Mouse (Mus musculus) erythroid progenitor cell, adult 5-6 weeks (primary cell): ENCODE measurements around the gene Bcr. TPM values are rescaled to one million over a fixed set of nuclear protein-coding genes. Genes with fewer than 3 reads are reported as not detected.

Experiments
- ATAC-seq: replicated peaks from 2 replicates; pipeline ENCODE4 v1.8.0; 2016; ENCODE audit warnings: moderate number of reproducible peaks, mild to moderate bottlenecking, moderate TSS enrichment, inconsistent platforms; ENCODE audit not compliant: poor library complexity, low FRiP score, severe bottlenecking
- total RNA-seq, 2 experiments: library from RNA; stranded (forward) in 1 of 2; stranded (reverse) in 1 of 2; fragments of 150-400 nt in 1 of 2; fragments of 186-747, 209-891 nt in 1 of 2; gene quantifications; 2 replicates each; pipeline versions ENCODE4 v1.2.3 to v1.2.4; 2015 to 2017; ENCODE audit warnings: low replicate concordance in 2 of 2

Gene Bcr
- total RNA-seq, 2 experiments from 2014 or later, result 2.5 to 5.4 TPM

DNA sequence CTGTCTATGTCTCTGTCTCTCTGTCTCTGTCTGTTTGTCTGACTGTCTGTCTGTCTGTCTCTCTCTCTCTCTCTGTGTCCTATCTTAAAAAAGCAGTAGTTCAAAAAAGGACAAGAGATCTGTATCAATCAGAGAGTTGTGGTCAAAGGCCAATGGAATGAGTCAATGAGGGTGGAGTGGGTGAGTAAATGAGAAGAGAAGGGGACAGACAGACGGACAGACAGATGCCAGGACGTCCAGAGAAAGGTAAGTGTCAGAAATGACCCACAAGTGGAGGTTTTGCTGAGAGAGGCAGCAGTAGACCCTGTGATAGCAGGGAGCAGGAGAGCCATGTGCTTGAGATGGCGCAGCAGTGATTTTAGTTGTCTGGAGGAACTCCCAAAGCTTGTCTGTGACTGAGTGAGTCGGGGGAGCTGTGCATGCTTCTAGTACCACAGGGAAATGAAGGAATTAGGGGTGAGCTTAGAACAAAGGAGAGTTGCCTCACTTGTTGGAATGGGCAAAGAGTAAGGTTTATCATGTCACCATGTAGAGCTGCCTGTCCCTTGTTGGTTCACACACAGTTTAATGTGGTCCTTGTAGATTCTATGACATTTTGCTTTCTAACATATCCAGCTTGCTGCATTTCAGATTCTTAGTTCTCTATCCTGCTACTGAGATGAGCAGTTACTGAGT lies 161.7 kb downstream of the Bcr start:
- no peak for ATAC-seq

- no peak for ATAC-seq
These were observed 162.2 kb downstream of the Bcr start for GRCm38 (mm10) chr10:75222611-75222998.

- no peak for ATAC-seq
These were observed 163.8 kb downstream of the Bcr start for GRCm38 (mm10) chr10:75224154-75224553.

GRCm38 (mm10) chr10:75224630-75225029 lies 164.2 kb downstream of the Bcr start:
- ATAC-seq, result no peak

DNA sequence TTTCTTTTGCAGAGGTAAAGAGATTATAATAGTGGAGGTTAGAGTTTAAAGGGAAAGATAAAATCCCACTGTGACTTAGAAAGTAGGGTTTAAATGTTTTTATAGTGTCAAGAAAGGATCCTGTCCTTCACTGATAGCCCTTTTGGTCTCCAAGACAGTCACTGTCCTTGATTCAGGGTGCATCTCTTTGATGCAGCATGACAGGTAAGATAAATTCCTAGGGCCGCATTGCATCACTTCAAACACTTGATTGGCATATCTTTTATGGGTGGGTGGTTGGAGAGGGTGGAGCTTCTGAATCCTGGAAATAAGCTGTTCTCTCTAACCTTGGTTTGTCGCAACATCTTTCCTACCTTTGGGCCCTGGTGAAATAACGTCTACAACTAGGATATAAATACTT lies 167.0 kb downstream of the Bcr start:
- no peak for ATAC-seq

- ATAC-seq, result no peak
These were observed 170.2 kb downstream of the Bcr start for GRCm38 (mm10) chr10:75230572-75230971.

GRCm38 (mm10) chr10:75231876-75232275 lies 171.5 kb downstream of the Bcr start:
- no peak for ATAC-seq

DNA sequence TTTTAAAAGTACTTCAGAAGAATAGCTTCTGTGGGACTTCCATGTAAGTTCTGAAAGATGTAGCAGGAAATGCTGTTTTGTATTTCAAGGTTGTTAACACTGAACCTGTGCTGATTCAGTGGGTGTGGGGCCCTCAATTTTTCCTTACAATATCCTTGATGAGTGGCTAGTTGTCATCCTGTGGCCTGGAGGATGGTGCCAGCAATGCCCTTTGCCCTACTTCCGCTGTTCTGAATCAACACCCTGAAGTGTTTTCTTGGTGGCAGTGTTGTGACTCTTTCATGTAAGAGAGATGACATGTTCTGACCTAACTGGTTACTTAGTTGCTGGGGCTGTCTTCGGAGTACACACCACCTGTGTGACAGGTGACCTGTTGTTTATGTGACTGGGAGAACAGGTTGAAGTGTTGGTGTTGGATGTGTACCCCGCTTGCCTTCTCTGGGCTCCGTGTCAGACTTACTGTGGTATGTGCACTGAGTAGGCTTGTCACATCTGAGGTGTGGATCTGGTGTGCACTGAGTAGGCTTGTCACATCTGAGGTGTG lies 172.3 kb downstream of the Bcr start:
- ATAC-seq, result no peak

DNA sequence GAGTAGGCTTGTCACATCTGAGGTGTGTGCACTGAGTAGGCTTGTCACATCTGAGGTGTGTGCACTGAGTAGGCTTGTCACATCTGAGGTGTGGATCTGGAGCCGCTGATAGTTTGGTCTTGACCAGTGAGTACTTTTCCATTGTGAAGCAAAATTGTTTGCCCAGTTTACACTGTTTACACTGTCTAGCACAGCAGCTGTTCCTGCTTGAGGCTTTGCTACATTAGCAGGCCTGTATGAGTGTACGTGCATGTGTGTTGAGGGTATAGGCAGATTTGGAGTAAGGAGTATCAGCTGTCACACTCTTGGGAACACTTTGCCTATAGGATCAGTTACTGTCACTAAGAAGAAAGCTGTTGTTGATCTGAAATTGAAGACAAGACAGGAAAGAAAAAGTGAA lies 173.1 kb downstream of the Bcr start:
- ATAC-seq, result no peak

Other genes starting within 250 kb of the Bcr start
- gene Gnaz, start 93.4 kb upstream of the Bcr start, total RNA-seq (2015; ENCODE audit: low replicate concordance), result not detected in 2 replicates
- 0.38 TPM in 1 of 2 replicates, not detected in the other for gene Gnaz, start 93.4 kb upstream of the Bcr start, total RNA-seq (2017; ENCODE audit: low replicate concordance)
- not detected in 2 replicates for gene Rsph14, start 28.0 kb upstream of the Bcr start, total RNA-seq (2015; ENCODE audit: low replicate concordance)
- not detected in 2 replicates for gene Rsph14, start 28.0 kb upstream of the Bcr start, total RNA-seq (2017; ENCODE audit: low replicate concordance)
- not detected in 2 replicates for gene Rab36, start 23.5 kb upstream of the Bcr start, total RNA-seq (2015; ENCODE audit: low replicate concordance)
- gene Rab36, start 23.5 kb upstream of the Bcr start, total RNA-seq (2017; ENCODE audit: low replicate concordance), result not detected in 2 replicates
- 15.5 and 16.6 TPM in 2 replicates for gene Specc1l, start 151.5 kb downstream of the Bcr start, total RNA-seq (2015; ENCODE audit: low replicate concordance)
- 23.7 and 24.5 TPM in 2 replicates for gene Specc1l, start 151.5 kb downstream of the Bcr start, total RNA-seq (2017; ENCODE audit: low replicate concordance)